Mouse (Mus musculus): ENCODE measurements at regions not wholly inside any gene's neighbourhood (a gene's known extent, or its start where the extent isn't known, plus 50 kb on each side); places are given as distances from the start of the nearest gene placed in this dataset.

- no peak for TF ChIP-seq EP300 (IDR thresholded peaks at IDR 0.05; ENCODE audit: insufficient read depth, low read depth, low read length)
- TF ChIP-seq POLR2A (IDR thresholded peaks at IDR 0.05; ENCODE audit: insufficient read depth, low read depth, low read length): no peak
- no peak for TF ChIP-seq CTCF (IDR thresholded peaks at IDR 0.05)
These were observed 163.9 kb downstream of the Pdgfra start for GRCm38 (mm10) chr5:75315956-75316355.

All from heart, adult 2 months (tissue).